Mouse (Mus musculus): Measurements from ENCODE around the gene Unc5a. TPM values are rescaled to one million over a fixed set of nuclear protein-coding genes. Genes with fewer than 3 reads are reported as not detected.

Gene Unc5a
- polyA plus RNA-seq, 1 experiment from 2014 or later = 0.55 TPM

GRCm38 (mm10) chr13:55002090-55002489 lies 52.9 kb downstream of the Unc5a start:
- Histone ChIP-seq H3K4me2 (ENCODE audit: low read depth, low read length) (no peak overlapping the region), H3K4me3 (ENCODE audit: low read depth, low read length) (no peak overlapping the region), H3K9me3 (ENCODE audit: low read length) (no peaks in the 10 kb centered on the region), H3K9ac (replicated peaks) (no peak overlapping the region), H3K27ac (ENCODE audit: low read depth) (no peak overlapping the region), H3K4me1 (ENCODE audit: insufficient read depth) (no peaks in the 10 kb centered on the region), H3K36me3 (replicated peaks; ENCODE audit: insufficient read depth, low read length) (no peaks in the 10 kb centered on the region), H3K27me3 (ENCODE audit: insufficient read depth, low read length) (no peaks in the 10 kb centered on the region)
- DNase-seq (no peak), ATAC-seq (no peak)
- WGBS (ENCODE audit: insufficient replicate concordance) = 60% methylated on average over 10 of the region's 10 CpGs
- no peak for TF ChIP-seq EP300 (IDR thresholded peaks at IDR 0.05; ENCODE audit: low read depth)
- TF ChIP-seq CTCF (IDR thresholded peaks at IDR 0.05; ENCODE audit: low read depth) = no peak

- H3K4me3 ChIP-seq (ENCODE audit: low read depth, low read length) = no peak overlapping the region
- no peak overlapping the region for H3K27ac ChIP-seq (ENCODE audit: low read depth)
- H3K9ac ChIP-seq (replicated peaks) = no peak overlapping the region
- no peak for TF ChIP-seq CTCF (IDR thresholded peaks at IDR 0.05; ENCODE audit: low read depth)
- no peak for TF ChIP-seq EP300 (IDR thresholded peaks at IDR 0.05; ENCODE audit: low read depth)
- H3K36me3 ChIP-seq (replicated peaks; ENCODE audit: insufficient read depth, low read length) = no peaks in the 10 kb centered on the region
- ATAC-seq = peak; percentile 38; the same call in 1 of the 2 replicates
- 79% methylated on average over 10 of the region's 11 CpGs for WGBS (ENCODE audit: insufficient replicate concordance)
- H3K27me3 ChIP-seq (ENCODE audit: insufficient read depth, low read length) = no peaks in the 10 kb centered on the region
- no peaks in the 10 kb centered on the region for H3K9me3 ChIP-seq (ENCODE audit: low read length)
- DNase-seq = no peak
- no peak overlapping the region for H3K4me2 ChIP-seq (ENCODE audit: low read depth, low read length)
- H3K4me1 ChIP-seq (ENCODE audit: insufficient read depth) = no peaks in the 10 kb centered on the region
Observed at GRCm38 (mm10) chr13:55004646-55005045, 55.4 kb downstream of the Unc5a start.

- 80% methylated on average over 31 of the region's 31 CpGs for WGBS (ENCODE audit: insufficient replicate concordance)
- no peaks in the 10 kb centered on the region for H3K4me1 ChIP-seq (ENCODE audit: insufficient read depth)
- no peak overlapping the region for H3K27ac ChIP-seq (ENCODE audit: low read depth)
- H3K36me3 ChIP-seq (replicated peaks; ENCODE audit: insufficient read depth, low read length) = no peaks in the 10 kb centered on the region
- no peak overlapping the region for H3K9ac ChIP-seq (replicated peaks)
- H3K9me3 ChIP-seq (ENCODE audit: low read length) = no peaks in the 10 kb centered on the region
- DNase-seq = no peak
- no peak for TF ChIP-seq CTCF (IDR thresholded peaks at IDR 0.05; ENCODE audit: low read depth)
- no peak for TF ChIP-seq EP300 (IDR thresholded peaks at IDR 0.05; ENCODE audit: low read depth)
- no peak for ATAC-seq
- no peak overlapping the region for H3K4me3 ChIP-seq (ENCODE audit: low read depth, low read length)
- no peaks in the 10 kb centered on the region for H3K27me3 ChIP-seq (ENCODE audit: insufficient read depth, low read length)
- H3K4me2 ChIP-seq (ENCODE audit: low read depth, low read length) = no peak overlapping the region
Observed at GRCm38 (mm10) chr13:55005691-55006414, 56.6 kb downstream of the Unc5a start.

- TF ChIP-seq EP300 (IDR thresholded peaks at IDR 0.05; ENCODE audit: low read depth) = no peak
- TF ChIP-seq CTCF (IDR thresholded peaks at IDR 0.05; ENCODE audit: low read depth) = no peak
- no peaks in the 10 kb centered on the region for H3K4me1 ChIP-seq (ENCODE audit: insufficient read depth)
- 75% methylated on average over 7 of the region's 7 CpGs for WGBS (ENCODE audit: insufficient replicate concordance)
- H3K4me3 ChIP-seq (ENCODE audit: low read depth, low read length) = no peak overlapping the region
- no peak overlapping the region for H3K9ac ChIP-seq (replicated peaks)
- H3K36me3 ChIP-seq (replicated peaks; ENCODE audit: insufficient read depth, low read length) = no peaks in the 10 kb centered on the region
- H3K4me2 ChIP-seq (ENCODE audit: low read depth, low read length) = no peak overlapping the region
- no peaks in the 10 kb centered on the region for H3K27me3 ChIP-seq (ENCODE audit: insufficient read depth, low read length)
- no peaks in the 10 kb centered on the region for H3K9me3 ChIP-seq (ENCODE audit: low read length)
- H3K27ac ChIP-seq (ENCODE audit: low read depth) = no peak overlapping the region
- ATAC-seq (no peak), DNase-seq (no peak)
Observed at GRCm38 (mm10) chr13:55006415-55006742, 57.2 kb downstream of the Unc5a start.

GRCm38 (mm10) chr13:55008589-55008988 lies 59.4 kb downstream of the Unc5a start:
- no peak for TF ChIP-seq EP300 (IDR thresholded peaks at IDR 0.05; ENCODE audit: low read depth)
- TF ChIP-seq CTCF (IDR thresholded peaks at IDR 0.05; ENCODE audit: low read depth) = no peak
- 74% methylated on average over 6 of the region's 6 CpGs for WGBS (ENCODE audit: insufficient replicate concordance)
- no peak overlapping the region for H3K4me3 ChIP-seq (ENCODE audit: low read depth, low read length)

GRCm38 (mm10) chr13:55011103-55011502 lies 61.9 kb downstream of the Unc5a start:
- DNase-seq (no peak), ATAC-seq (no peak)
- H3K27me3 ChIP-seq (ENCODE audit: insufficient read depth, low read length) = no peaks in the 10 kb centered on the region
- WGBS (ENCODE audit: insufficient replicate concordance) = 87% methylated on average over 15 of the region's 15 CpGs
- H3K4me3 ChIP-seq (ENCODE audit: low read depth, low read length) = no peak overlapping the region
- H3K4me2 ChIP-seq (ENCODE audit: low read depth, low read length) = no peak overlapping the region
- TF ChIP-seq EP300 (IDR thresholded peaks at IDR 0.05; ENCODE audit: low read depth) (no peak), CTCF (IDR thresholded peaks at IDR 0.05; ENCODE audit: low read depth) (no peak)
- H3K4me1 ChIP-seq (ENCODE audit: insufficient read depth) = no peaks in the 10 kb centered on the region
- H3K9ac ChIP-seq (replicated peaks) = no peak overlapping the region
- H3K9me3 ChIP-seq (ENCODE audit: low read length) = no peaks in the 10 kb centered on the region
- H3K27ac ChIP-seq (ENCODE audit: low read depth) = no peak overlapping the region
- no peaks in the 10 kb centered on the region for H3K36me3 ChIP-seq (replicated peaks; ENCODE audit: insufficient read depth, low read length)

More at GRCm38 (mm10) chr13:55008589-55008988, 59.4 kb downstream of the Unc5a start:
- DNase-seq = no peak
- H3K4me2 ChIP-seq (ENCODE audit: low read depth, low read length) = no peak overlapping the region
- H3K27ac ChIP-seq (ENCODE audit: low read depth) = no peak overlapping the region
- H3K4me1 ChIP-seq (ENCODE audit: insufficient read depth) = no peaks in the 10 kb centered on the region
- no peak for ATAC-seq
- no peaks in the 10 kb centered on the region for H3K36me3 ChIP-seq (replicated peaks; ENCODE audit: insufficient read depth, low read length)
- H3K27me3 ChIP-seq (ENCODE audit: insufficient read depth, low read length) = no peaks in the 10 kb centered on the region
- H3K9ac ChIP-seq (replicated peaks) = no peak overlapping the region
- H3K9me3 ChIP-seq (ENCODE audit: low read length) = no peaks in the 10 kb centered on the region

Data from liver, postnatal 0 days (tissue).